In the genomic region with DNA sequence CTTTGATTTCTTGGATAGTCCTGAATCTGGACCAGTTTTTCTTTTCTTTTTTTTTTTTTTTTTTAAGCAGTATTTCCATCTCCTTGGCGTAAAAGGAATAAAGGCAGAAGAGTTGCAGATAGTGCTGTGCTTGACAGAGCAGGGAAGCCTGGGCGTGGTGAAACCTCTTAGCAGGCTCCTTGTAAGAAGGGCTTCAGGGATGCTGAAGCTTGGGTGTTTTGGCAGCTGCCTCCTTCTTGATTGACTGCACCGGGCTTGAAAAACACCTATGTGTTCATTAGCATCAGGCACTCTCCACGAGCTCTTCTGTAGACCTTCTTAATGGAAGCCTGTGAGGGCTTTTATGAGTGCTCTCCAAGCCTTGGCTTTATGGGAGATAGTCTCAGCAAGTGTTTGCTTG, we compare ENCODE assay signal across 16 mouse cellular contexts.
"Had no signal": no experiment of that assay in that cellular context is flagged by ENCODE, and none has a peak within 500 bp of the region (broad histone marks: within the 10 kb centered on the region; RNA-seq: fewer than 3 reads in every experiment).

No protein-coding gene starts in this region.

- H3K9me3 ChIP-seq: limb, embryonic 12.5 days; liver, embryonic 13.5 days; lung, embryonic 15.5 days; midbrain, embryonic 12.5 days; neural tube, embryonic 12.5 days had no signal

- H3K9ac ChIP-seq: limb, embryonic 12.5 days; liver, embryonic 13.5 days; liver, postnatal 0 days; lung, embryonic 15.5 days; midbrain, embryonic 12.5 days; neural tube, embryonic 12.5 days had no signal

- ATAC-seq: liver, postnatal 0 days had no signal

- H3K4me1 ChIP-seq: limb, embryonic 12.5 days; liver, embryonic 13.5 days; lung, embryonic 15.5 days; megakaryocyte, embryonic 14.5 days; midbrain, embryonic 12.5 days; neural tube, embryonic 12.5 days had no signal

- H3K4me3 ChIP-seq: limb, embryonic 12.5 days; liver, embryonic 13.5 days; lung, embryonic 15.5 days; megakaryocyte, embryonic 14.5 days; midbrain, embryonic 12.5 days; neural tube, embryonic 12.5 days had no signal

- H3K27ac ChIP-seq: limb, embryonic 12.5 days; liver, embryonic 13.5 days; lung, embryonic 15.5 days; macrophage; midbrain, embryonic 12.5 days; neural tube, embryonic 12.5 days had no signal

- H3K4me2 ChIP-seq: limb, embryonic 12.5 days; liver, embryonic 13.5 days; lung, embryonic 15.5 days; midbrain, embryonic 12.5 days; neural tube, embryonic 12.5 days had no signal

- DNase-seq: kidney, adult 18-20 months; kidney, postnatal 10 days; kidney, postnatal 4 days; liver; liver, embryonic 13.5 days; liver, postnatal 0 days; lung, postnatal 14 days; right cerebral cortex, adult 18-20 months; right cerebral cortex, postnatal 25 days; thymus, postnatal 4 days had no signal

- H3K36me3 ChIP-seq: limb, embryonic 12.5 days; liver, embryonic 13.5 days; lung, embryonic 15.5 days; midbrain, embryonic 12.5 days; neural tube, embryonic 12.5 days had no signal

- H3K27me3 ChIP-seq: limb, embryonic 12.5 days; liver, embryonic 13.5 days; lung, embryonic 15.5 days; megakaryocyte, embryonic 14.5 days; midbrain, embryonic 12.5 days; neural tube, embryonic 12.5 days had no signal
